Mouse (Mus musculus): ENCODE results near the gene Als2cr12. TPM values are rescaled to one million over a fixed set of nuclear protein-coding genes. Genes with fewer than 3 reads are reported as not detected.

Gene Als2cr12
- polyA plus RNA-seq, 1 experiment = not detected

DNA sequence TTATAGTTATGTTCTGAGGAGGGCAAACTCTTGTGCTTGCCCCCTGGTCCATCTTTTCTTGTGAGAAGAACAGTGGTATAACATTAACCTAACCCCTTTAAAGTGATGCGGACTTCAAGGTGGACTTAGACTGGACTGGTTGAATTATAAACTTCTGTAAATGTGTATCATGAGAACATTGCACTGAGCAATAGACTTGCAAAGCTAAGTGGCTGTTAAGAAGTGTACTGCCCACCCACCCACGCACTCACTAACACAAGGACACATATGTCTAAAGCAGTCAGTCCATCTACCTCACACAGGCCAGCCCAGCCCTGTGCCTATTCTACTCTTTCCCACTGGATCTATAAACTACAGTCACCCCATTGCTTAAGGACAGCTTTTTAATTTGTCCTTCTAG is 37.8 kb upstream of the Als2cr12 start:
- WGBS = 93% methylated on average over 2 of the region's 2 CpGs
- Histone ChIP-seq H3K27ac (ENCODE audit: control insufficient read depth, insufficient read depth, low read depth, low read length, poor library complexity) (no peak overlapping the region), H3K4me1 (ENCODE audit: control insufficient read depth, insufficient read depth, low read length) (no peaks in the 10 kb centered on the region; the same call in 1 of the 2 replicates), H3K4me3 (replicated peaks; ENCODE audit: control insufficient read depth, low read depth, low read length) (no peak overlapping the region)
- no peak for TF ChIP-seq POLR2A (IDR thresholded peaks at IDR 0.05; ENCODE audit: borderline replicate concordance, control insufficient read depth, low read depth, low read length)
- TF ChIP-seq CTCF (IDR thresholded peaks at IDR 0.05; ENCODE audit: control insufficient read depth, insufficient read depth, low read length) = no peak

GRCm38 (mm10) chr1:58728590-58728868 is 32.7 kb upstream of the Als2cr12 start:
- Histone ChIP-seq H3K27ac (ENCODE audit: control insufficient read depth, insufficient read depth, low read depth, low read length, poor library complexity) (no peak overlapping the region), H3K4me3 (replicated peaks; ENCODE audit: control insufficient read depth, low read depth, low read length) (no peak overlapping the region), H3K4me1 (ENCODE audit: control insufficient read depth, insufficient read depth, low read length) (peaks cover 4% of the 10 kb centered on the region)
- no peak for TF ChIP-seq CTCF (IDR thresholded peaks at IDR 0.05; ENCODE audit: control insufficient read depth, insufficient read depth, low read length)
- no peak for TF ChIP-seq POLR2A (IDR thresholded peaks at IDR 0.05; ENCODE audit: borderline replicate concordance, control insufficient read depth, low read depth, low read length)
- WGBS = 59% methylated on average over 3 of the region's 3 CpGs

- WGBS = 80% methylated on average over 10 of the region's 10 CpGs
Measured at GRCm38 (mm10) chr1:58727747-58728589, 32.2 kb upstream of the Als2cr12 start.

GRCm38 (mm10) chr1:58727019-58727746 is 31.4 kb upstream of the Als2cr12 start:
- no peak overlapping the region; the same call in 1 of the 2 replicates for H3K27ac ChIP-seq (ENCODE audit: control insufficient read depth, insufficient read depth, low read depth, low read length, poor library complexity)
- 63% methylated on average over 1 of the region's 1 CpGs for whole genome bisulfite sequencing

More at GRCm38 (mm10) chr1:58727747-58728589, 32.2 kb upstream of the Als2cr12 start:
- Histone ChIP-seq H3K27ac (ENCODE audit: control insufficient read depth, insufficient read depth, low read depth, low read length, poor library complexity) (no peak overlapping the region), H3K4me3 (replicated peaks; ENCODE audit: control insufficient read depth, low read depth, low read length) (no peak overlapping the region), H3K4me1 (ENCODE audit: control insufficient read depth, insufficient read depth, low read length) (peaks cover 4% of the 10 kb centered on the region)
- no peak for TF ChIP-seq POLR2A (IDR thresholded peaks at IDR 0.05; ENCODE audit: borderline replicate concordance, control insufficient read depth, low read depth, low read length)
- no peak for TF ChIP-seq CTCF (IDR thresholded peaks at IDR 0.05; ENCODE audit: control insufficient read depth, insufficient read depth, low read length)

GRCm38 (mm10) chr1:58725767-58726166 is 30.0 kb upstream of the Als2cr12 start:
- Histone ChIP-seq H3K4me1 (ENCODE audit: control insufficient read depth, insufficient read depth, low read length) (peaks cover 10% of the 10 kb centered on the region), H3K4me3 (replicated peaks; ENCODE audit: control insufficient read depth, low read depth, low read length) (no peak overlapping the region), H3K27ac (ENCODE audit: control insufficient read depth, insufficient read depth, low read depth, low read length, poor library complexity) (peak overlapping the region; percentile 41; the same call in 1 of the 2 replicates)
- 75% methylated on average over 5 of the region's 5 CpGs for WGBS
- TF ChIP-seq CTCF (IDR thresholded peaks at IDR 0.05; ENCODE audit: control insufficient read depth, insufficient read depth, low read length) (no peak), POLR2A (IDR thresholded peaks at IDR 0.05; ENCODE audit: borderline replicate concordance, control insufficient read depth, low read depth, low read length) (no peak)

More at GRCm38 (mm10) chr1:58727019-58727746, 31.4 kb upstream of the Als2cr12 start:
- H3K4me1 ChIP-seq (ENCODE audit: control insufficient read depth, insufficient read depth, low read length) = peaks cover 4% of the 10 kb centered on the region
- TF ChIP-seq POLR2A (IDR thresholded peaks at IDR 0.05; ENCODE audit: borderline replicate concordance, control insufficient read depth, low read depth, low read length) = no peak
- no peak for TF ChIP-seq CTCF (IDR thresholded peaks at IDR 0.05; ENCODE audit: control insufficient read depth, insufficient read depth, low read length)
- H3K4me3 ChIP-seq (replicated peaks; ENCODE audit: control insufficient read depth, low read depth, low read length) = no peak overlapping the region

GRCm38 (mm10) chr1:58725095-58725494 is 29.3 kb upstream of the Als2cr12 start:
- Histone ChIP-seq H3K4me3 (replicated peaks; ENCODE audit: control insufficient read depth, low read depth, low read length) (no peak overlapping the region), H3K4me1 (ENCODE audit: control insufficient read depth, insufficient read depth, low read length) (peaks cover 10% of the 10 kb centered on the region), H3K27ac (ENCODE audit: control insufficient read depth, insufficient read depth, low read depth, low read length, poor library complexity) (no peak overlapping the region)
- TF ChIP-seq POLR2A (IDR thresholded peaks at IDR 0.05; ENCODE audit: borderline replicate concordance, control insufficient read depth, low read depth, low read length) = no peak

DNA sequence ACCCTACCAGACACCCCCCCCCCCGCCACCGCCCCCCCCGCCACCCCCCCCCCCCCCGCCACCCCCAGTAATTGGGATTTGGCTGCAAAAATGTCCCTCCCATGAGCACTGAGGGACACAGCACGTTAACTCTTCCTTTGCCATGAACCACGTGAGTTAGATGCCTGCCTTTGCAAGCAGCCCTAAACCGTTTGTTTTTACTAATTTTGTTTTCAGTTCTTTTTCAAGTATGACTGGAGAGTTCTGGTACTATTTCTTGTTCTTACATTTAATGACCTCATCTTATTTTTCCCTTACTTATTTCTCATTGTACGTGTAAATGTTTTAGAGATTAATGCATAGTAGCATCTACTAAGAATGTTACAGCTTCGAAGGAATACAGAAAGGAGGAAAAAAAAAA is 28.7 kb upstream of the Als2cr12 start:
- WGBS = 60% methylated on average over 9 of the region's 9 CpGs
- H3K4me1 ChIP-seq (ENCODE audit: control insufficient read depth, insufficient read depth, low read length) = peaks cover 10% of the 10 kb centered on the region
- TF ChIP-seq CTCF (IDR thresholded peaks at IDR 0.05; ENCODE audit: control insufficient read depth, insufficient read depth, low read length) (no peak), POLR2A (IDR thresholded peaks at IDR 0.05; ENCODE audit: borderline replicate concordance, control insufficient read depth, low read depth, low read length) (no peak)

DNA sequence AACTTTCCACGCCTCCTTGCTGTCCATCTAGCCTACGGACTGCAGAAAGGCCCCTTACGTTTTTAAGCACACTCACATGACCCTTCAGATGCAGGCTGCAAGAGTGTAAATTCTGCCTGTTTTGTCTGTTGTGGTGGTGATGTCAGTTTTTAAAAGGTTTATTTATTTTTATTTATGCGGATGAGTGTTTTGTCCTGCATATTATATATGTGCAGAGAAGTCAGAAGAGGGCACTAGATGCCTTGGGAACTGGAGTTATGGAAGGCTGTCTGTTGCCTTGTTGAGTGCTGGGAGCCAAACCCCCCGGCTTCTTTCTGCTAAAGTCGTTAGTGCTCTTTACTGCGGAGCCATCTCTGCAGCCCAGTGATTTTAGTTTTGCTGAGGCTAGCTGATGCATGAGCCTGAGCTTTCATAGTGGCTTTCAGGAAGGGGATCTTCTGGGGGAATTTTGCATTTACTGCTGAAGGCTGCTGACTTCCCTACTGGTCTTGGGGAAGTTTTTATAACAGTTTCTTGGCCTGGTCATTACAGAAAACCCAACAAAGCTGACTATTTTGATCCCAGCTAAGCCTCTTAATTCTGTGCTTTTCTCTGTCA is 28.1 kb upstream of the Als2cr12 start:
- 71% methylated on average over 7 of the region's 7 CpGs for WGBS
- peaks cover 11% of the 10 kb centered on the region for H3K4me1 ChIP-seq (ENCODE audit: control insufficient read depth, insufficient read depth, low read length)
- no peak overlapping the region for H3K27ac ChIP-seq (ENCODE audit: control insufficient read depth, insufficient read depth, low read depth, low read length, poor library complexity)
- TF ChIP-seq POLR2A (IDR thresholded peaks at IDR 0.05; ENCODE audit: borderline replicate concordance, control insufficient read depth, low read depth, low read length) (no peak), CTCF (IDR thresholded peaks at IDR 0.05; ENCODE audit: control insufficient read depth, insufficient read depth, low read length) (no peak)
- H3K4me3 ChIP-seq (replicated peaks; ENCODE audit: control insufficient read depth, low read depth, low read length) = no peak overlapping the region

More for the DNA sequence above, 28.7 kb upstream of the Als2cr12 start:
- Histone ChIP-seq H3K27ac (ENCODE audit: control insufficient read depth, insufficient read depth, low read depth, low read length, poor library complexity) (no peak overlapping the region), H3K4me3 (replicated peaks; ENCODE audit: control insufficient read depth, low read depth, low read length) (no peak overlapping the region)
